Mouse (Mus musculus): ENCODE data around the gene Taf1d.
"Not testable (repeated sequence)": the region's sequence is repeated elsewhere in the genome, so short reads cannot be mapped to it uniquely, and the experiment has no call there.

The Taf1d gene

GRCm38 (mm10) chr9:15307257-15307656 is 1.2 kb downstream of the Taf1d start:
- DNase-seq (ENCODE audit: low read depth in 2 of 2, low spot score in 2 of 2): no peak

- DNase-seq (ENCODE audit: low read depth in 2 of 2, low spot score in 2 of 2): no peak
Observed at GRCm38 (mm10) chr9:15308254-15308653, 2.2 kb downstream of the Taf1d start.

- DNase-seq (ENCODE audit: low read depth in 2 of 2, low spot score in 2 of 2): no peak
Observed at GRCm38 (mm10) chr9:15309425-15309824, 3.4 kb downstream of the Taf1d start.

DNA sequence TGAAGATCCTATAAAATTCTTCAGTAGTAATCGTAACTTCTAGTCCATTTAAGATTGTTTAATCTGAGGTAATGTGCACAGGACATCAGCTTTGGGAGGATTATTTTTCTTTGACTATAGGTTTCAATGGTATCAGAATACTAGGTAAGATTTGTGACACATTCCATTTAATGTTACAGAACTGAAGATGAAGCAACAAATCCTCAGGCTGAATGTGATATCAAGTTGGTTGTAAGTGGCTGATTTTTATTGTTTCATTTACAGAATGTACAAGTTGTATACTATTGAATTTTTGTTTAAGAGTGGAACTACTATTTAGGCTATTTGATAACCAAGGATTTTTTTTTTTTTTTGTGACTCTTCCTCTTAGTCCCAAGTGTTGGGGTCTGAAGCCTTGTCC is 4.2 kb downstream of the Taf1d start:
- DNase-seq (ENCODE audit: low read depth in 2 of 2, low spot score in 2 of 2): no peak

GRCm38 (mm10) chr9:15312054-15312735 is 6.2 kb downstream of the Taf1d start:
- no peak for DNase-seq (ENCODE audit: low read depth in 2 of 2, low spot score in 2 of 2)

GRCm38 (mm10) chr9:15313633-15314032 is 7.6 kb downstream of the Taf1d start:
- DNase-seq (ENCODE audit: low read depth in 2 of 2, low spot score in 2 of 2): no peak

- DNase-seq (ENCODE audit: low read depth in 2 of 2, low spot score in 2 of 2): no peak
Observed at GRCm38 (mm10) chr9:15314619-15315018, 8.6 kb downstream of the Taf1d start.

- not testable (repeated sequence) for DNase-seq (ENCODE audit: low read depth in 2 of 2, low spot score in 2 of 2)
Observed at GRCm38 (mm10) chr9:15316296-15316695, 10.3 kb downstream of the Taf1d start.

- no peak for DNase-seq (ENCODE audit: low read depth in 2 of 2, low spot score in 2 of 2)
Observed at GRCm38 (mm10) chr9:15317223-15318169, 11.5 kb downstream of the Taf1d start.

- no peak for DNase-seq (ENCODE audit: low read depth in 2 of 2, low spot score in 2 of 2)
Observed at GRCm38 (mm10) chr9:15318170-15318742, 12.2 kb downstream of the Taf1d start.

DNA sequence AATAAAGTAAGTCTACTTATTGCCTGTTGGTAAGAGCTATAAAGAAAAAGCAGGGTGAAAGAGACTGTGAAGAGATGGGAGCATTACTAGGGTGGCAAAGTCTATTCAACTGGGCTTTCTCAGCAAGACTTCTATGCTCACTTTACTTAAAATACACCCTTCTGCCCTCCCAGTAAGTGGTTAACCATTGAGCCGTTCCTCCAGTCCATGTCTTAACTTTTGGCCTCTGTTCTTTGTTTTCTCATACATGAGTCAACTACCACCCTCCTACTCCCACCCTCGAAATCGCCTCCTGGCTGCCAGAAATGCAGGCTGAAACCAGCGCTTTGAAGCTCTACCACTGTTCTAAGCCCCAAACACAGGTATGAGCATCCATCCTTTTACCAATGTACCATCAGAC is 31.8 kb downstream of the Taf1d start:
- DNase-seq (ENCODE audit: low read depth in 2 of 2, low spot score in 2 of 2): no peak

DNA sequence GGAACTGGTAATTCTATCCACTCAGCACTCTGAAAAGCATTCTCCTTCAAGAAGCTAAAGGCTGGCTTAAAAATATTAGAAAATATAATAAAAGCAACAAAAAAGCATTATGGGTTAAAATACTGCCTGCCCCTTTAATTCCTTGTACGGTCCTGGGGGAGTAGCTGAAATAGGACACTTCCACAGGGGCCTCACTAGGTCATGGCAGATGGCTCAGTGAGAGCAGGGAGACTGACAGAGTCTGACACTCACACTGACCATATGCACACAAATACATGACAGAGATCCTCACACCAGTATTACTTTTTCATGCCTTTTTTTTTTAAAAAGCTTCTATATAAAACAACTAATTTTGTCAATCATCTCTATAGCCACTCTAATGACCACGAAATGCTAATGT is 43.9 kb downstream of the Taf1d start:
- DNase-seq (ENCODE audit: low read depth in 2 of 2, low spot score in 2 of 2): no peak

DNA sequence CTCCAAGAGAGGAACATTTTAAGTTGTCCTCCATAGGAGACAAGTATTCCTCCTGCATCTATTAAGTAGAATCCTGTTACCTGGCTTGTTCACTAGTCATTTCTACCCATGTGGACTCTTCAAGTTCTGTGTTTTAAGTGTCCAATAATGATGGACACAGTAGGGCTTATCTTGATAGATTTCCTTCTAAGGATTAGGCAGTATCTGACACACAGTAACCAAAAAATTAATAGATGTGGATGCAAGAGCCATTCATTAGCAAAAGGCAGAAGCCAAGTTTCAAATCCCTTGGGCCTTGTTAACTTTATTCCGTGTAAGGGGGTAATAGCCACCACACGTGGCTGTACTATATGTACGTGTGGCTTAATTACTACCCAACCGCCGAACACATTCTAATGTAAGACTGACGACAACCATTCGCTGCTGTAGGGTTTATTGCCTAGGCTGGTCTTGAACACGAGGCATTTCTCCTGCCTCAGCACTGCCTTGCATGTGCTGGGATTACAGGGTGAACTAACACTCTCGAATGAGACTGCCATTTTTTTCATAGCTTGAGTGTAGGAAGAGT is 51.0 kb downstream of the Taf1d start:
- DNase-seq (ENCODE audit: low read depth in 2 of 2, low spot score in 2 of 2): no peak

DNA sequence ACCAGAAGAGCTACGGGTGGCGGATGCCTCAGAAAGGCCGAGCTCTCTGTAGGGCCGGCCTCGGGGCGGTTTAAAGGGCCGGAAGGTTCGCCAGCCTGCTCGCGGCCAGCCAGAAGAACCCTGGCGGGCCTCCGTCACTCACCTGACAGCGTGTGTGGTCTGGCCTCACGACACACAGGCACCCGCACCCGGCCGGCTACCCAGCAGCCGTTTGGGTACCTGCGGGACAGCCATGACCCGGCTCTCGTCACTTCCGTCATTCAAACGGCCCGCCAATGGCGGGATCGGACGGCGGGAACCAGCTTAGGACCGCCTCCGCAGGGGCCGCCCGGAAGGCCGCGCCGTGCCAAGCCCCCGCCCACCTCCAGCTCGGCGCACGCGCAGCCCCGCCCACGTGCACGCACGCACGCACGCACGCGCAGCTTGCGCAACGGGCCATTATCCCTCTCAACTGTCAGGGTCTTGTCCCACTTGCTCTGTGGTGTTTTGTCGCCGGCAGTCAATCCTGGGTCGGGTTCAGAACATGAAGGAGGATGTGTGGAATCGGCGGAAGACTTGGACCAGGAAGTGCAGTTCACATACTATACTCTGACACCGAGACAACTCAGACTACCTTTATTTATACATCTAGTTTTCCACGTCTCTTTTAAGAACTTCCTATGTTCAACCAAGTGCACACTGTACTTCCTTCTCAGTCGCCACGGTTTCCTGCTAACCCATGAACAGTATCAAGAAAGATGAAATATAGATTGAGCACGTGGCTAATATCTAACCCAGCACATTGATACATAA is 51.7 kb downstream of the Taf1d start, which contains the start of gene Cep295:
Gene Cep295 (minus strand): TSS at position 305 of the 792 bp plus-strand sequence.
- peak; percentile 97 for DNase-seq (ENCODE audit: low read depth in 2 of 2, low spot score in 2 of 2)

DNA sequence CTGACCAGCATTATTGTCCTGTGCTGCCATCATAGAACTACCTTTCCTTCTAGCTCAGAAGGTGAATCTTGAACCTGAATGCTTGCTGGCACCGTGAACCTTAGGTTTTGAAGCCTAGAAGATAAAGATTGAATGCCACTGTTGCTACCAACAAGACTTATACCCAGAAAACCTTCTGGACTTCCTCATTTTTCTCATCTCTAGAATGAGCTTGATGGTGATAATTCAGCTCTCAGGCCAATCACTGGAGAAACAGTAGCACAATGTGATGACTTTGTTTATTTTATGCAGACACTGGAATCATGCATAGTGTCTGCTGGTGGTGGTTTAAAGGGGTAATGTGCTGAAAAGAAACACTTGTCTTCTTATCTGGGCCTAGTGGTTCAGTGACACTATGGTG is 58.8 kb downstream of the Taf1d start:
- DNase-seq (ENCODE audit: low read depth in 2 of 2, low spot score in 2 of 2): no peak

GRCm38 (mm10) chr9:15365856-15366255 is 59.8 kb downstream of the Taf1d start:
- no peak for DNase-seq (ENCODE audit: low read depth in 2 of 2, low spot score in 2 of 2)

GRCm38 (mm10) chr9:15366260-15366659 is 60.2 kb downstream of the Taf1d start:
- DNase-seq (ENCODE audit: low read depth in 2 of 2, low spot score in 2 of 2): no peak
